Mouse (Mus musculus): ENCODE data around the gene Arhgef1.

DNA sequence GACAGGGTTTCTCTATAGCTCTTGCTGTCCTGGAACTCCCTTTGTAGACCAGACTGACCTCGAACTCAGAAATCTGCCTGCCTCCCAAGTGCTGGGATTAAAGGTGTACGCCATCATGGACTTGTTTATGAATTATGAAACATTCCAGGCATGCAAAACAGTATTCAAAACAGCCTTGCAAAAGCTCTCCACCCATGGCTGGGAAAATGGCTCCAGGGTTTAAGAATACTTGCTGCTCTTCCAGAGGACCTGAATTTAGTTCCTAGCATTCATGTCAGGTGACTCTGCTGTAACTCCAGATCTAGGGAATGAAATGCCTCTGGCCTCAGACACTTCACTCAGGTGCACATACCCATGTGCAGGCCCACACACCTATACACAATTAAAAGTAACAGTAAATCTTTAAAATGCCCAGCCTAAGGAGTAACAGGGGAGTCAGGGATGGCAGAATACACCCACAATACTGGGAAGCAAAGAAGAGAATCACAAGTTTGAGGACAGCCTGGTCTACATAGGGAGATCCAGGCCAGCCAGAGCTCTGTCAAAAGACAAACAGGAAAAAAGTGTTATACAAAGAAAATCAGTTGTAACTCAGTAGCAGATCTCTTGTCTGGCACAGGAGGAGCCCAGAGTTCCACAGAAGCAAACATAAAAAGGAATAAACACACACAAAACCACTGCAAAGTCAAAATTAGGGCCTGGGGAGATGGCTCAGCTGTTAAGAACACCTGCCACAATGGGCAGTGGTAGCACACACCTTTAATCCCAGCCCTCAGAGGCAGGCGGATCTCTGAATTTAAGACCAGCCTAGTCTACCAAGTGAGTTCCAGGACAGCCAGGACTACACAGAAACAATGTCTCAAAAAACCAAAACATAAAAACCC lies 11.2 kb upstream of the Arhgef1 start:
- TF ChIP-seq E2F4 (IDR thresholded peaks at IDR 0.05; ENCODE audit: insufficient replicate concordance, low read depth, low read length): no peak
- TF ChIP-seq POLR2A (IDR thresholded peaks at IDR 0.05; ENCODE audit: low read depth, low read length): peak; percentile 27
- no peak for TF ChIP-seq CTCF (conservative IDR thresholded peaks at IDR 0.05 in 1 of 2, IDR thresholded peaks at IDR 0.05 in 1 of 2; ENCODE audit: low read depth in 2 of 2, low read length in 2 of 2)
- no peak for TF ChIP-seq ZNF384 (IDR thresholded peaks at IDR 0.05; ENCODE audit: low read depth, low read length)
- no peak for TF ChIP-seq JUND (conservative IDR thresholded peaks at IDR 0.05; ENCODE audit: low read depth, low read length)
- no peak for TF ChIP-seq RAD21 (IDR thresholded peaks at IDR 0.05; ENCODE audit: low read depth, low read length)
- no peak for TF ChIP-seq MAX (IDR thresholded peaks at IDR 0.05; ENCODE audit: low read length)
- TF ChIP-seq POLR2AphosphoS2 (IDR thresholded peaks at IDR 0.05; ENCODE audit: low read depth, low read length): peak; percentile 54; the same call in 1 of the 2 replicates
- TF ChIP-seq ZC3H11A (IDR thresholded peaks at IDR 0.05; ENCODE audit: low read depth, low read length): no peak
- TF ChIP-seq KAT2A (IDR thresholded peaks at IDR 0.05; ENCODE audit: insufficient replicate concordance, low read length): no peak

All from CH12.LX (cell line).